Mouse (Mus musculus) MEL (cell line): ENCODE results near the gene Ap4e1. TPM values are rescaled to one million over a fixed set of nuclear protein-coding genes. Genes with fewer than 3 reads are reported as not detected.
"Not testable (repeated sequence)": the region's sequence is repeated elsewhere in the genome, so short reads cannot be mapped to it uniquely, and the experiment has no call there.

ENCODE experiments used
- DNase-seq: peaks from one replicate; pipeline ENCODE4 v3.0.0; 2011; ENCODE audit warnings: low read depth, low spot score
- H3K27ac ChIP-seq: 2 replicates; pipeline ENCODE4 v1.5.1; 2012; ENCODE audit warnings: low read depth, mild to moderate bottlenecking, control low read depth, low read length, moderate library complexity; ENCODE audit not compliant: control insufficient read depth
- H3K27me3 ChIP-seq, 2 experiments: fragments of 150-350 bp in 1 of 2; sonication (generic) in 1 of 2; 2 replicates each; pipeline ENCODE4 v1.6.1; 2012; ENCODE audit warnings: low read length in 2 of 2, mild to moderate bottlenecking in 2 of 2, improper control_type of control experiment in 1 of 2, moderate library complexity in 1 of 2; ENCODE audit not compliant: insufficient read depth in 2 of 2, control insufficient read depth in 1 of 2
- H3K36me3 ChIP-seq, 2 experiments: 2 replicates each; pipeline ENCODE4 v1.6.1; 2012 to 2014; ENCODE audit warnings: low read length in 2 of 2, improper control_type of control experiment in 1 of 2, inconsistent platforms in 1 of 2, mild to moderate bottlenecking in 1 of 2; ENCODE audit not compliant: insufficient read depth in 2 of 2, control insufficient read depth in 1 of 2
- H3K4me1 ChIP-seq, 2 experiments: fragments of 150-350 bp in 1 of 2; sonication (generic) in 1 of 2; 2 replicates each; pipeline ENCODE4 v1.6.1; 2012; ENCODE audit warnings: low read length in 2 of 2, improper control_type of control experiment in 1 of 2, mild to moderate bottlenecking in 1 of 2; ENCODE audit not compliant: insufficient read depth in 2 of 2, control insufficient read depth in 1 of 2
- H3K4me3 ChIP-seq, 2 experiments: fragments of 150-350 bp in 1 of 2; sonication (generic) in 1 of 2; 2 replicates each; pipeline ENCODE4 v1.5.1; 2012; ENCODE audit warnings: low read depth in 2 of 2, low read length in 2 of 2, mild to moderate bottlenecking in 2 of 2, moderate library complexity in 2 of 2, control low read depth in 1 of 2, improper control_type of control experiment in 1 of 2; ENCODE audit not compliant: control insufficient read depth in 1 of 2, insufficient read depth in 1 of 2
- H3K79me2 ChIP-seq: 2 replicates; pipeline ENCODE4 v1.6.1; 2012; ENCODE audit warnings: mild to moderate bottlenecking, low read length, moderate library complexity; ENCODE audit not compliant: control insufficient read depth, poor library complexity, insufficient read depth
- H3K9ac ChIP-seq: 2 replicates; pipeline ENCODE4 v1.6.1; 2012; ENCODE audit warnings: low read depth, mild to moderate bottlenecking, control low read depth, low read length, moderate library complexity; ENCODE audit not compliant: control insufficient read depth, poor library complexity, severe bottlenecking
- H3K9me3 ChIP-seq: fragments of 150-350 bp; sonication (generic); replicated peaks from 2 replicates; pipeline ENCODE4 v1.6.1; 2012; ENCODE audit warnings: mild to moderate bottlenecking, low read length, improper control_type of control experiment, moderate library complexity; ENCODE audit not compliant: insufficient read depth
- BHLHE40 ChIP-seq: IDR thresholded peaks from 2 replicates; pipeline ENCODE4 v1.6.1; 2012; ENCODE audit warnings: low read depth, mild to moderate bottlenecking, inconsistent platforms, low read length, improper control_type of control experiment, borderline replicate concordance
- CHD1 ChIP-seq: IDR thresholded peaks from 2 replicates; pipeline ENCODE4 v1.6.1; 2012; ENCODE audit warnings: low read depth, mild to moderate bottlenecking, inconsistent platforms, low read length, improper control_type of control experiment
- CTCF ChIP-seq, 3 experiments: IDR thresholded peaks in 2 of 3; conservative IDR thresholded peaks in 1 of 3; 2 replicates each; pipeline ENCODE4 v1.5.1; 2011 to 2012; ENCODE audit warnings: low read length in 3 of 3, low read depth in 2 of 3, mild to moderate bottlenecking in 2 of 3, improper control_type of control experiment in 1 of 3, inconsistent platforms in 1 of 3, mixed read lengths in 1 of 3, moderate library complexity in 1 of 3; ENCODE audit not compliant: control insufficient read depth in 1 of 3, insufficient read depth in 1 of 3, poor library complexity in 1 of 3, severe bottlenecking in 1 of 3
- E2F4 ChIP-seq: IDR thresholded peaks from 2 replicates; pipeline ENCODE4 v1.6.1; 2011; ENCODE audit warnings: low read depth, low read length, improper control_type of control experiment, borderline replicate concordance
- ELF1 ChIP-seq: IDR thresholded peaks from 2 replicates; pipeline ENCODE4 v1.6.1; 2014; ENCODE audit warnings: low read depth, mild to moderate bottlenecking, inconsistent platforms, low read length, improper control_type of control experiment, moderate library complexity
- ETS1 ChIP-seq: IDR thresholded peaks from 2 replicates; pipeline ENCODE4 v1.6.1; 2012; ENCODE audit warnings: low read depth, mild to moderate bottlenecking, inconsistent platforms, low read length, improper control_type of control experiment, moderate library complexity
- GATA1 ChIP-seq: IDR thresholded peaks from 2 replicates; pipeline ENCODE4 v1.6.1; 2011; ENCODE audit warnings: low read depth, low read length, improper control_type of control experiment
- HCFC1 ChIP-seq: IDR thresholded peaks from 2 replicates; pipeline ENCODE4 v1.6.1; 2012; ENCODE audit warnings: low read depth, mild to moderate bottlenecking, inconsistent platforms, low read length, improper control_type of control experiment, moderate library complexity
- JUND ChIP-seq: IDR thresholded peaks from 2 replicates; pipeline ENCODE4 v1.6.1; 2011; ENCODE audit warnings: low read depth, mild to moderate bottlenecking, improper control_type of control experiment, low read length
- KAT2A ChIP-seq: conservative IDR thresholded peaks from 2 replicates; pipeline ENCODE4 v1.6.1; 2012; ENCODE audit warnings: low read depth, low read length, improper control_type of control experiment, inconsistent platforms
- MAFK ChIP-seq: IDR thresholded peaks from 2 replicates; pipeline ENCODE4 v1.6.1; 2011; ENCODE audit warnings: low read depth, mild to moderate bottlenecking, low read length, improper control_type of control experiment, borderline replicate concordance
- MAX ChIP-seq: IDR thresholded peaks from 2 replicates; pipeline ENCODE4 v1.6.1; 2011; ENCODE audit warnings: low read length, improper control_type of control experiment
- MXI1 ChIP-seq: IDR thresholded peaks from 2 replicates; pipeline ENCODE4 v1.6.1; 2011; ENCODE audit warnings: mild to moderate bottlenecking, low read depth, low read length, improper control_type of control experiment
- NELFE ChIP-seq: IDR thresholded peaks from 2 replicates; pipeline ENCODE4 v1.6.1; 2011; ENCODE audit warnings: low read depth, low read length, improper control_type of control experiment
- POLR2A ChIP-seq, 2 experiments: IDR thresholded peaks; 2 replicates each; pipeline ENCODE4 v1.6.1; 2011 to 2012; ENCODE audit warnings: low read length in 2 of 2, mild to moderate bottlenecking in 2 of 2, control low read depth in 1 of 2, improper control_type of control experiment in 1 of 2, low read depth in 1 of 2, moderate library complexity in 1 of 2; ENCODE audit not compliant: control insufficient read depth in 1 of 2, insufficient read depth in 1 of 2, poor library complexity in 1 of 2
- POLR2AphosphoS5 ChIP-seq: IDR thresholded peaks from 2 replicates; pipeline ENCODE4 v1.6.1; 2012; ENCODE audit warnings: low read depth, borderline replicate concordance, mild to moderate bottlenecking, inconsistent platforms, low read length, moderate library complexity, mixed read lengths
- SMC3 ChIP-seq: IDR thresholded peaks from 2 replicates; pipeline ENCODE4 v1.6.1; 2011; ENCODE audit warnings: low read depth, low read length, improper control_type of control experiment
- UBTF ChIP-seq: IDR thresholded peaks from 2 replicates; pipeline ENCODE4 v1.6.1; 2012; ENCODE audit warnings: low read depth, mild to moderate bottlenecking, inconsistent platforms, low read length, improper control_type of control experiment, moderate library complexity, borderline replicate concordance; ENCODE audit not compliant: insufficient read depth
- USF2 ChIP-seq, 2 experiments: IDR thresholded peaks; 2 replicates each; pipeline ENCODE4 v1.6.1; 2011 to 2012; ENCODE audit warnings: improper control_type of control experiment in 2 of 2, low read length in 2 of 2, borderline replicate concordance in 1 of 2, inconsistent platforms in 1 of 2, low read depth in 1 of 2, mild to moderate bottlenecking in 1 of 2; ENCODE audit not compliant: insufficient read depth in 1 of 2
- ZC3H11A ChIP-seq: IDR thresholded peaks from 2 replicates; pipeline ENCODE4 v1.6.1; 2012; ENCODE audit warnings: low read depth, mild to moderate bottlenecking, inconsistent platforms, low read length, improper control_type of control experiment
- ZKSCAN1 ChIP-seq: IDR thresholded peaks from 2 replicates; pipeline ENCODE4 v1.6.1; 2012; ENCODE audit warnings: low read depth, mild to moderate bottlenecking, inconsistent platforms, low read length, improper control_type of control experiment, moderate library complexity
- ZMIZ1 ChIP-seq: IDR thresholded peaks from 2 replicates; pipeline ENCODE4 v1.6.1; 2012; ENCODE audit warnings: low read depth, mild to moderate bottlenecking, inconsistent platforms, low read length, improper control_type of control experiment, moderate library complexity
- polyA plus RNA-seq, 2 experiments: library from polyadenylated mRNA; stranded (reverse) in 1 of 2; unstranded in 1 of 2; fragments of >175 nt in 1 of 2; fragments of >200 nt in 1 of 2; gene quantifications; 2 replicates each; pipeline versions ENCODE4 v1.2.1 to v1.2.4; 2012; ENCODE audit warnings: low replicate concordance in 2 of 2, low read depth in 1 of 2; ENCODE audit not compliant: insufficient read length in 2 of 2, insufficient read depth in 1 of 2, missing spikeins in 1 of 2
- total RNA-seq: library from RNA; depleted of rRNA; stranded (reverse); fragments of 300-350 nt; gene quantifications from 2 replicates; pipeline ENCODE4 v1.2.3, GENCODE M21; 2012

Ap4e1 gene
- total and polyA plus RNA-seq, 3 experiments: 9.4 TPM; not detected in 1

DNA sequence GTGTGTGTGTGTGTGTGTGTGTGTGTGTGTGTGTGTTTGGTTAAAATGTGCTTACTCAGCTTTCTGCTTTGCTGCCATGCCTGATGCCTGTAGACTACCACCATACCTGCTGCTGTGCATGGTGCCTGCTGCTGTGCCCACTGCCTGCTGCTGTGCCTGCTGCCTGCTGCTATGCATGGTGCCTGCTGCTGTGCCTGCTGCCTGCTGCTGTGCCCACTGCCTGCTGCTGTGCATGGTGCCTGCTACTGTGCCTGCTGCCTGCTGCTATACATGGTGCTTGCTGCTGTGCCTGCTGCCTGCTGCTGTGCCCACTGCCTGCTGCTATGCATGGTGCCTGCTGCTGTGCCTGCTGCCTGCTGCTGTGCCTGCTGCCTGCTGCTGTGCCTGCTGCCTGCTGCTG, 81.6 kb downstream of the Ap4e1 start:
- H3K4me1 ChIP-seq, H3K79me2 ChIP-seq, H3K27me3 ChIP-seq, H3K36me3 ChIP-seq, H3K9me3 ChIP-seq, H3K9ac ChIP-seq: not testable (repeated sequence)
- peak; percentile 23; the same call in 1 of the 2 replicates for TF ChIP-seq MAFK
- TF ChIP-seq, all 39 proteins: peak for 1; not testable (repeated sequence) for 38
- DNase-seq, H3K4me3 ChIP-seq, H3K27ac ChIP-seq: not testable (repeated sequence)

DNA sequence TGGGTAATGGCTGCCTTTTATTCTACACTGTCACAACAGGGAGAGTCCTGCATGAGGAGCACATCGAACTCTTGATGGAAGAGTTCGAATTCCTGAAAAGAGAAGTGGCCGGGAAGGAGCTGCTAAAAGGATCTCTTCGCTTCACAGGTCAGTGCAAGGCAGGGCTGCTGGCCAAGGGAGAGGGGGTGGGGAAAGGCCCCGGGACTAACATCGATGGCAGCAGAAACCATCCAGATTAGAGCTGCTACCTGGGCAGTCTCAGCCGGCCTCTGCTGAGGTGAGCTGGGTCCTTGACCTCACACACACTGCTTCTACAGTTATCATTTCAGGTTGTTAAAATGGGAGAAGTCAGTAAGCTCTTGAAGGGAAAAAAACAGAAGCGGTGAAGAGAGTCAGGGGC, 83.5 kb downstream of the Ap4e1 start:
- Histone ChIP-seq H3K79me2 (no peaks in the 10 kb centered on the region), H3K36me3 (no peaks in the 10 kb centered on the region), H3K27ac (no peak overlapping the region), H3K4me1 (no peaks in the 10 kb centered on the region), H3K9me3 (no peaks in the 10 kb centered on the region), H3K4me3 (no peak overlapping the region), H3K27me3 (no peaks in the 10 kb centered on the region)
- no peak for DNase-seq
- TF ChIP-seq ELF1: no peak
- TF ChIP-seq UBTF: no peak
- TF ChIP-seq BHLHE40: no peak
- TF ChIP-seq POLR2A (IDR thresholded peaks at IDR 0.05; ENCODE audit: control insufficient read depth in 1 of 2, insufficient read depth in 1 of 2, low read depth in 1 of 2, low read length in 2 of 2, poor library complexity in 1 of 2): no peak
- TF ChIP-seq, all 39 proteins: peak for 0
- H3K9ac ChIP-seq: no peak overlapping the region

DNA sequence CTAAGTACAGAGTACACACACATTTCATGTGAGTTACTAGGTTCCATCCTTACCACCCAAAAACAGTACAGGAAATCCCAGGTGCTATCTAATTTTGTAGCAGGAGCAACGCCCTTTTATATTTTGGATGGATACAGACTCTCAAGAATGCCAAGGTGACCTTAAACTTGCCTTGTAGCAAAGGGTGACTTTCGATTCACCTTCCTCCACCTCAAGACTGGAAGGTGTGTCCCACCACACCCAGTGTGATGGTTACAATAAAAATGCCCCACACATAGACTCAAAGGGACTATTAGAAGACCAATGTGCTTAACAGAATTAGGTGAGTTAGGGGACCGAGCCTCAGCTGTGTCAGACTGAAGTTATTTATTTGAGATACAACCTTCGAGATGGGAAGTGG, 100.5 kb downstream of the Ap4e1 start:
- TF ChIP-seq POLR2AphosphoS5 (no peak), CTCF (IDR thresholded peaks at IDR 0.05 in 2 of 3, conservative IDR thresholded peaks at IDR 0.05 in 1 of 3; ENCODE audit: control insufficient read depth in 1 of 3, insufficient read depth in 1 of 3, low read depth in 2 of 3, low read length in 3 of 3, poor library complexity in 1 of 3, severe bottlenecking in 1 of 3) (no peak), CHD1 (no peak), NELFE (no peak), MAX (no peak), E2F4 (no peak), JUND (no peak), ZKSCAN1 (no peak), ZMIZ1 (no peak), GATA1 (no peak), UBTF (no peak), HCFC1 (no peak), ZC3H11A (no peak), USF2 (IDR thresholded peaks at IDR 0.05; ENCODE audit: borderline replicate concordance in 1 of 2, insufficient read depth in 1 of 2, low read depth in 1 of 2, low read length in 2 of 2) (no peak), MXI1 (no peak), KAT2A (no peak), SMC3 (no peak), ETS1 (no peak)
- Histone ChIP-seq H3K79me2 (no peaks in the 10 kb centered on the region), H3K4me1 (no peaks in the 10 kb centered on the region), H3K9me3 (no peaks in the 10 kb centered on the region), H3K9ac (no peak overlapping the region), H3K4me3 (no peak overlapping the region), H3K27ac (no peak overlapping the region), H3K27me3 (no peaks in the 10 kb centered on the region), H3K36me3 (peaks cover 0 to 18% of the 10 kb centered on the region in 2 experiments; a peak in 2 of 4 replicates)
- no peak for DNase-seq
